Mouse (Mus musculus): ENCODE data around the gene Slco4a1.

Gene Slco4a1

GRCm38 (mm10) chr2:180455723-180456698, at the start of gene Slco4a1:
Gene Slco4a1 (plus strand): TSS chr2:180456245.
- DNase-seq (ENCODE audit: low spot score): peak; percentile 89

- no peak for DNase-seq (ENCODE audit: low spot score)
Observed at GRCm38 (mm10) chr2:180408410-180408809, 47.6 kb upstream of the Slco4a1 start.

DNA sequence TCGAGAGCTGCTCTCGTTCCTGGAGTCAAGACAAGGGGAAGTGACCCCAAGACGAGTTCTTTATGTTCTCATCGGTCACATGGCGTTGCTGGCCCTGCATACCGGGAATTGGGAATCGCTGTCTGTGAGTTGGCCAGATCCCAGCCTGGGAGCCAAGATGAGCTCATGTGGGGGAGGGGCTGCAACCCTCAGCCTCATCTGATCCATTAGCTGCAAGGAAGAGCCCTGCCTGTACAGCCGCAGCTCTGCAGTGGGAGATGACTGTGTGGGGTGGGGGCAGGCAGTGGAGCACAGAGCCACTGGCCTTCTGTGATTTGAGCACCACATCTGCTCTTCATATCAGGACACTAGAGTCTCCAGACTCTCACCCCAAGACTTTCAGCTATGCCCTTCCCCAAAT, 45.6 kb upstream of the Slco4a1 start:
- DNase-seq (ENCODE audit: low spot score): no peak

DNA sequence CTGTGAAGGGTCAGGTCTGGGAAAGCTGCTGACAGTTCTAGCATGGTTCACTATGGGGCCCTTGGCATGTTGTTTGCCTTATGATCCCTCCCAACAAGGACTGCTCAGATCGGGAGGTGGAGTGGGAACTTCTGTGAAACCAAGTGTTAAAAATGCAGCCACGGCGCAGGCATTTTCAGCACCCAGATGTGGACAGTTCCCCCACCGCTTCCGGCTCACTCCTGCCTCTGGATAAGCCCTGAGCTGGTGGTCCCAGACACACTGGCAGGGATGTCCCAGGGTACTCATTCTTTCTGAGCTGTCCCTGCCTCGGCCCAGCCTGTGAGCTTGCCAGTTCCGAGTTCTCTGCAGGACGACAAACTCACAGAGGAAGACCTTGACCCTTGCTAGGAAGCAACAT, 45.0 kb upstream of the Slco4a1 start:
- DNase-seq (ENCODE audit: low spot score): peak; percentile 13

DNA sequence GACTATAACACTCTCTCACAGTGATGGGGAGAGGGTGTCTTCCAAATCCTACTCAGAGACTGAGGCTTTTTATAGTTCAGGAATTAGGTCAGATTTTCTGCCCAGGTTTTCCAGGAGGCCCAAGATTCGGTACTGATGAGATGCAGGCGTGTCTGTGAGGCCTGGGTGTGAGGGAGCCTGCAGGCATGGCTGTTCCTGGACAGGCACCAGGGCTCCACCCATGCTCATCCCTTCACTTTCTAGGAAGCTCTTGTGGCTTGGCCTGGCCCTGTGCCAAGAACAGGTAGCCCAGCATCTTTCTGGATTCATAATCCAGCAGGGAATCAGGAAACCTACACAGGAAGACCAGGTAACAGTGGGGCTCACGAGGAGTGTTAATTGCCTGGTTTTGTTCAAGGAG, 40.4 kb upstream of the Slco4a1 start:
- no peak for DNase-seq (ENCODE audit: low spot score)

DNA sequence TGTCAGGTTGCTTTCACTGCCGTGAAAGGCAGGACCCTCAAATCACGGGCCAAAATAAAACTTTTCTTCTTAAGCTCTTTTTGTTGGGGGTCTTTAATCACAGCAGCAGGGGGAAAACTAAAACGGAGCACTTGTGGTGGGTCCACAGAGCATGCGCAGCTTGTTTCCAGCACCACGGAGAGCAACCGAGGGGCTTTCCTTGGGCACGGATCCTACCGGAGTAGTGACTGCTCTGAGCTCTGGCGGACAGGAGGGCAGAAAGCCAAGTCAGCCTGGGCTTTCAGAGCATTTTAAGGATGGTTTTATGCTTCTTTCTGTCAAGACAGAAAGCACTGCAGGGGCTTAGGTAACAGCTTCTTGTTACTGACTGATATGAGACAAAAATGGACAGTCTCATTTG, 38.3 kb upstream of the Slco4a1 start:
- peak; percentile 28 for DNase-seq (ENCODE audit: low spot score)

GRCm38 (mm10) chr2:180420641-180421040, 35.4 kb upstream of the Slco4a1 start:
- DNase-seq (ENCODE audit: low spot score): no peak

- DNase-seq (ENCODE audit: low spot score): no peak
Observed at GRCm38 (mm10) chr2:180425115-180425514, 30.9 kb upstream of the Slco4a1 start.

DNA sequence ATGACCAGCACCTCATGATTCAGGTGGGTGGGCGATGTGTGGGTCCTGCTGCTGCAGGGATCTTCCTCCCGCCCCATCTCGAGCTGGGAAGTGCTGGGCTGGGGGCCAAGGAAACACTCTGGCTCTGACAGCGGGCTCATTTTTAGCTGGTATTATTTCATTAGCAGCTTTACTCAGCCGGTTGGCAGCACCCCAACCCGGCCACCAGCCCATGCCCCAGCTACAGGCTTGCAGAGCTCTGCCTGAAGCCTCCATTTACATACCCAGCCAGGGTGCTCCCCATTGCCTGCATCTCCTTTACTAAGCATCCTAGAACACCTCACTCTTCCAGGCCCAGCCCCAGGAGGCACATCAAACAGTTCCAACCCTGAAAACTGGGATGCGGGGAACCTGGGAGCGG, 29.0 kb upstream of the Slco4a1 start:
- DNase-seq (ENCODE audit: low spot score): no peak

- DNase-seq (ENCODE audit: low spot score): no peak
Observed at GRCm38 (mm10) chr2:180428331-180428730, 27.7 kb upstream of the Slco4a1 start.

GRCm38 (mm10) chr2:180430648-180431047, 25.4 kb upstream of the Slco4a1 start:
- no peak for DNase-seq (ENCODE audit: low spot score)

DNA sequence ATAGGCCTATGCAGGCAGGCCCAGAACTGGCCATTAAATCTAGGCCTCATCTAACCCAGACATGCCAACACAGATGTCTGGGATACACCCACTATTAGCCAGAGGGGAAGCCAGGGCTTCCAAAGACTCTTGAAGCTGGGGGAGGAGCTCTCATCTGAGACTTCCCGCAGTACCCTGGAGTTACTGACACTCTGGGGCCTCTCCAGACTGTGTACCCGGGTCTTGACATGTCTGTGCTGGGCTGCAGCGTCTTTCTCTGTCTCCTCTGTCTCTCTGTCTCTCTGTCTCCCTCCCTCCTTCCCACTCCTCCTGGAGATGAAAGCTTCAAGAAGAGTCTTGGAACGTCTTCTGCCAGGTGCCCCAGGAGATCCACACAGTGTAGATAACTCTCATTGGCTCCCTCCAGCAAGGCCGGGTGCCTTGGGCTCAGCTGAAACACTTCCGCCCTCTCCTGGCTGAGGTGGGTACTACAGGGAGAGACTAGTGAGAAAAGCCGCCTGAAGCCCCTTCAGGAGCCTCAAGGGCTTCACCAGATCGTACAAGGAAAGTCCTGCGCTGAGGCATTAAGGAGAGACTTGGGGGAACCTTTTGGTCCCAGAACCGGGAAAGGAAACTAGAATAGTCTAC, 23.9 kb upstream of the Slco4a1 start:
- peak; percentile 51 for DNase-seq (ENCODE audit: low spot score)

DNA sequence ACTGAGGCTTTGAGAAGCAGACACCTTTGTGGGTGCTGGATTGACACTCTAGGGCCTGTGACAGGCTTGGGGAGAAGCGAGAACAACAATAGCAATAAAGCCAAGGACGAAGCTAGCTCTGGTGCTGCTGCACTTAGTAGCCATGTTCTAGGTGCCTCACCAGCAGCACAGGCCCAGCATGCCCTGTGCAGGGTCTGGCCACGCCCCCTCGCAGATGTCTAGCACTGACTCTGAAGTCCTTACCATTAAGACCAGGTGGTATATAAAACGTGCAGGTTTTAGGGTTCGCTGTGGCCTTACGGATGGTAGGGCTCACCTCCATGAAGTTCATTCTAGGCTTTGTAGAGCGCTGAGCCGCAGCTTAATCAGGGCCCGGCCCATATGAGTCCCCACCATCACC, 23.3 kb upstream of the Slco4a1 start:
- no peak for DNase-seq (ENCODE audit: low spot score)

GRCm38 (mm10) chr2:180433350-180433749, 22.7 kb upstream of the Slco4a1 start:
- no peak for DNase-seq (ENCODE audit: low spot score)

DNA sequence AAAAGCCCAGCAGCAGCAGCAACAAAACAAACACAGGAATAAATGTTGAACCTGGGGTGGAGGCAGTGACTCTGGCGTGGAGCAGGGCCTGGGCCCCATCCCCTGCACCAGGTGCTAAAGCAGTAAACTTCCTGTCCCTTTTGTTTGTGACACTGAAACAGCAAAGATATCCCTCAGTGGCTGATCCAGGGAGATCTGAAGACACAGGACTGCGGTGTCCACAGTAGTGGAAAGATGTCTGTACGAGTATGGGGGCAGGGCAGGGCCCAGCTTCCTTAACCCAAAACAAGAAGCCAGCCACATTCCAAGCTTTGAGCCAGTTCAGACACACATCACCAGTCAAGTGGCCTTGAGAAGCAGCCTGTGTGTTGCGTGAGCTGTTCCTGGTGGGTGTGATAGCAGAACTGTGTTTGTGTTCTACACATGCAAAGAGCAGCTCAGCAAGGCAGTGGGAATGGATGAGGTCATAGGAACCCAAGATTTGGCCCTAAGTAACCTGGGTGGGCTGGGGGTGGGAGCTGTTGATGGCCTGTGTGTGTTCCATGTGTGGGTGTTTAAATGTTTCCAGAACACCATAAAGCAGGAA, 20.6 kb upstream of the Slco4a1 start:
- DNase-seq (ENCODE audit: low spot score): no peak

DNA sequence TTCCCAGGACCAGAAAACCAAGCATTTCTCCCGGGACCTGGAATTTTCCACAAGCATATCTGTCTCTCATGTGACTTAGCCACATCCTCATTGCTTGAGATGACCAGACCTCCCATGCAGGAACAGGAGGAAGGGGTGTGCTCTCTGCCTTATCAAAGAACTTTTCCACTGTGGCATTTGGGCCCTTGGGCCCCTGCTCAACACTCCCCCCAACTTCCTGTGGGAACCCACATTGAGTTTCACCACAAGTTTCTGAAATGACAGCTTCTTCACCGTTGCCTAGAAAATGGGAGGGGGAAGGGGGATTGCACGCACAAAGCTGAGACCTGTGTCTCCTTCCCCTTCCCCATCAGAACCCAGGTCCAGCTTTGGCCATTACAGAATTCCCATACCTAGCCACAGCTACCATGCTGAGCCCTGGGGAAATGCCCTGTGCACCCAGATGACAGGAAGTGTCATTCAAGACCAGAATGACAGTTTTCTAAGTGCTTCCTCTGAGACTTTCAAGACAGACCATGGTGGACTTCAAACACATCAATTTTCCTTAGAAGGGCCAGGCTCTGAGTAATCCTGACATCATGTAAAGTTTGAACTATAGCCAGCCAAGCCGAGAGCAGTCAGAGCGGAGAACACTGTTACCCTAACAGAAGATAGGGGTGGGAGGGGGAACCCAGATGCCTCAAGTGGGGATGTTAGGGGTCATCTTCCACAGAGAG, 18.7 kb upstream of the Slco4a1 start:
- DNase-seq (ENCODE audit: low spot score): no peak

DNA sequence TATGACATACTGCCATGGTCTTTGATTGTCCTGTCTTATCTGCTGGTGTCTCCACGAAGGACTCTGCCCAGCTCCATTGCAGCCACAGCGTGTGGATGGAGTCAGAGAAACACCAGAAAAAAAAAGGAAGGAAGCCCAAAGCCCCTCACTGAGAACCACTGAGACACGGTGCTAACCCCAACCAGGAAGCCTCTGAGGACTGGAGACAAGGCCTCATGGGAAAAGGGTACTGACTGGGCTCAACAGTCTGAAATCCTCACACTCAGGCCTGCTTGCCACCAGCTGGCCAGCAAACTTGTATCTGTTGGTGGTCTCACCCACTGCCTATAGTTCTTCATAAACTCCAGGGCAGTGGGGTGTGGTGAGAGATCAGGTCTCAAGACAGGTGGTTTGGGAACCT, 16.3 kb upstream of the Slco4a1 start:
- DNase-seq (ENCODE audit: low spot score): no peak

GRCm38 (mm10) chr2:180440596-180441332, 15.3 kb upstream of the Slco4a1 start:
- no peak for DNase-seq (ENCODE audit: low spot score)

DNA sequence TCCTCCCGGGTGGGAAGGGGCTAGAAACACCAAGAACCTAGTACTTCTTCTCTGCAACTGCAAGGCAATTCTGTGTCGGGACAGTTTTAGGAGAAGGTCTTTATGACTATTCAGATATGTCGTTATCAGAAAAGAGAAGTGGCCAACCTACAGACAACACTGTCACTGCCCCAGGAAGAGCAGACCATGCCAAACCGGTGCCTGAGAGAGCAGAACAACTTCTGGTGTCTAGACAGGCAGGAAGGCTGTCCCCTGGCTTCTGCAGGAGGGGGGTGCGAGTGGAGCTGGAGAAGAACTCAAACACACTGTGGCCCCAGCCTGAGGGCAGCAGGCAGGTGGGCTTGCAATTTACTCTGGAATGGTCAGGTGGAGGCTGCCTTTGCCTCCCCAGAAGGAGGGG, 14.0 kb upstream of the Slco4a1 start:
- DNase-seq (ENCODE audit: low spot score): no peak

- DNase-seq (ENCODE audit: low spot score): no peak
Observed at GRCm38 (mm10) chr2:180443861-180444260, 12.2 kb upstream of the Slco4a1 start.

DNA sequence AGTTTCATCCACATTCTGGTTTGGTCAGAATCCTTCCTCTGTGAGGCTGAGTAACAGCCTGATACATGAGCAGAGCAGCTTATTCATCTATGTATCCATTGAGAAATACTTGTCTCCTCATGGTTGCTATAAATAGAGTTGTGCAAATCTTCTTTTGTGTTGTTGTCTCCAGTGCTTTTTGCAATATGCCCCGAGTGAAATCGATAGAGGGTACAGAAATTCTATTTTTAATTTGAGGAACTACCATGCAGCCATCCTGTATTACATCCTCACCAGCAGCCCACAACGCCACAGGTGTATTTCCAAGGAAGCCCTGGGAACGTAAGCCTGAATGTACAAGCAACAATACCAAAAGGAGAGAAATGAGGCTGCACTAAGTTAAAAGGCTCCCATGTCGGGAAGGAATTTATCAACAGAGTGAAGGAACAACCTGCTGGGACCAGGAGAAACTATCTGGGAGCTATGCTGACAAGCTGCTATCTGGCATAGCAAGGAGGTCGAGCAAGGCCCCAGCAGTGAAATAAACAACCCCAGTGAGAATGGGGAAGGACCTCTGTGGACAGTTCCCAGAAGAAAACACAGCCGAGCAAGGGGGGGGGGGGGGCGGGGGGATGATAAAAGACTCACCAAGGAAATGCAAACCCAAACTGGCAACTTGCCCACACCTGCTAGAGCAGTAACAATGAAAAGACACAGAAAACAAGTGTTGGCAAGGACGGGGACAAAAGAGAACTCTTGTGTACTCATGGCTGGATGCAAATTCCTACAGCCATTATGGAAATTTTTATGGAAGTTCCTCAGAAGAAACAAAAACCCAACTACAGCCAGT, 10.9 kb upstream of the Slco4a1 start:
- DNase-seq (ENCODE audit: low spot score): no peak

All from yolk sac, embryonic 10.5 days (tissue).